Mouse (Mus musculus): ENCODE measurements around the gene Sdr39u1. TPM values are rescaled to one million over a fixed set of nuclear protein-coding genes. Genes with fewer than 3 reads are reported as not detected.
A peak's percentile ranks its signal among the peaks of the same experiment; 100 is the strongest.

Gene Sdr39u1
- polyA plus RNA-seq, 1 experiment from 2014 or later = 98.8 TPM

- no peak overlapping the region for H3K4me3 ChIP-seq
- H3K27me3 ChIP-seq = no peaks in the 10 kb centered on the region
- ATAC-seq (ENCODE audit: low FRiP score, low read depth) = no peak
- WGBS = 55% methylated on average over 6 of the region's 6 CpGs
- H3K4me2 ChIP-seq (replicated peaks) = no peak overlapping the region
- H3K4me1 ChIP-seq = peaks cover 42% of the 10 kb centered on the region
- peaks cover 11% of the 10 kb centered on the region for H3K36me3 ChIP-seq
- no peak overlapping the region for H3K9ac ChIP-seq
- H3K27ac ChIP-seq = no peak overlapping the region
- H3K9me3 ChIP-seq = no peaks in the 10 kb centered on the region
Observed at GRCm38 (mm10) chr14:55882171-55882641, 17.9 kb downstream of the Sdr39u1 start.

- Histone ChIP-seq H3K27me3 (no peaks in the 10 kb centered on the region), H3K4me3 (no peak overlapping the region), H3K9me3 (no peaks in the 10 kb centered on the region), H3K36me3 (no peaks in the 10 kb centered on the region), H3K9ac (no peak overlapping the region), H3K4me2 (replicated peaks) (no peak overlapping the region), H3K27ac (no peak overlapping the region), H3K4me1 (peaks cover 34% of the 10 kb centered on the region)
- 86% methylated on average over 8 of the region's 8 CpGs for WGBS
- no peak for ATAC-seq (ENCODE audit: low FRiP score, low read depth)
Observed at GRCm38 (mm10) chr14:55880982-55881381, 19.1 kb downstream of the Sdr39u1 start.

GRCm38 (mm10) chr14:55879623-55880022 lies 20.5 kb downstream of the Sdr39u1 start:
- Histone ChIP-seq H3K9me3 (no peaks in the 10 kb centered on the region), H3K4me1 (peaks cover 28% of the 10 kb centered on the region), H3K4me3 (no peak overlapping the region), H3K4me2 (replicated peaks) (no peak overlapping the region), H3K36me3 (no peaks in the 10 kb centered on the region), H3K27ac (no peak overlapping the region), H3K9ac (no peak overlapping the region), H3K27me3 (no peaks in the 10 kb centered on the region)
- ATAC-seq (ENCODE audit: low FRiP score, low read depth) = no peak
- 50% methylated on average over 1 of the region's 1 CpGs for WGBS

GRCm38 (mm10) chr14:55878316-55878940 lies 21.7 kb downstream of the Sdr39u1 start:
- ATAC-seq (ENCODE audit: low FRiP score, low read depth) = no peak
- H3K4me2 ChIP-seq (replicated peaks) = peak overlapping the region; percentile 52

GRCm38 (mm10) chr14:55877469-55878315 lies 22.4 kb downstream of the Sdr39u1 start:
- peak overlapping the region; percentile 52 for H3K4me2 ChIP-seq (replicated peaks)
- H3K4me3 ChIP-seq = peak overlapping the region; percentile 10; the same call in 1 of the 2 replicates
- no peaks in the 10 kb centered on the region for H3K27me3 ChIP-seq
- peaks cover 8% of the 10 kb centered on the region for H3K36me3 ChIP-seq
- 6% methylated on average over 14 of the region's 14 CpGs for WGBS
- no peak for ATAC-seq (ENCODE audit: low FRiP score, low read depth)
- no peaks in the 10 kb centered on the region for H3K9me3 ChIP-seq
- H3K27ac ChIP-seq = peak overlapping the region; percentile 75
- H3K4me1 ChIP-seq = peaks cover 36% of the 10 kb centered on the region
- H3K9ac ChIP-seq = peak overlapping the region; percentile 13; the same call in 1 of the 2 replicates

More at GRCm38 (mm10) chr14:55878316-55878940, 21.7 kb downstream of the Sdr39u1 start:
- Histone ChIP-seq H3K9me3 (no peaks in the 10 kb centered on the region), H3K9ac (no peak overlapping the region), H3K4me1 (peaks cover 30% of the 10 kb centered on the region), H3K27ac (peak overlapping the region; percentile 75), H3K36me3 (peaks cover 1% of the 10 kb centered on the region; the same call in 1 of the 2 replicates), H3K27me3 (no peaks in the 10 kb centered on the region), H3K4me3 (0 out of 2 replicates have a peak overlapping the region, but pooled peaks have one; percentile 10)
- WGBS = 7% methylated on average over 7 of the region's 7 CpGs

GRCm38 (mm10) chr14:55873714-55874683 lies 26.1 kb downstream of the Sdr39u1 start:
- 12% methylated on average over 30 of the region's 30 CpGs for WGBS
- H3K4me3 ChIP-seq = peak overlapping the region; percentile 5
- peak; percentile 39; the same call in 1 of the 2 replicates for ATAC-seq (ENCODE audit: low FRiP score, low read depth)
- no peaks in the 10 kb centered on the region for H3K9me3 ChIP-seq
- H3K36me3 ChIP-seq = peaks cover 45% of the 10 kb centered on the region
- peak overlapping the region; percentile 19; the same call in 1 of the 2 replicates for H3K9ac ChIP-seq
- peak overlapping the region; percentile 48 for H3K4me2 ChIP-seq (replicated peaks)
- H3K4me1 ChIP-seq = peaks cover 36% of the 10 kb centered on the region
- H3K27ac ChIP-seq = peak overlapping the region; percentile 11; the same call in 1 of the 2 replicates
- no peaks in the 10 kb centered on the region for H3K27me3 ChIP-seq

- peak overlapping the region; percentile 19; the same call in 1 of the 2 replicates for H3K9ac ChIP-seq
- no peaks in the 10 kb centered on the region for H3K27me3 ChIP-seq
- no peak for ATAC-seq (ENCODE audit: low FRiP score, low read depth)
- no peaks in the 10 kb centered on the region for H3K9me3 ChIP-seq
- peak overlapping the region; percentile 48 for H3K4me2 ChIP-seq (replicated peaks)
- H3K27ac ChIP-seq = peak overlapping the region; percentile 11; the same call in 1 of the 2 replicates
- no peak overlapping the region for H3K4me3 ChIP-seq
- H3K4me1 ChIP-seq = peaks cover 31% of the 10 kb centered on the region
- 78% methylated on average over 8 of the region's 8 CpGs for WGBS
- H3K36me3 ChIP-seq = peaks cover 53% of the 10 kb centered on the region
Observed at GRCm38 (mm10) chr14:55873242-55873713, 26.8 kb downstream of the Sdr39u1 start.

- 88% methylated on average over 17 of the region's 17 CpGs for WGBS
- Histone ChIP-seq H3K9ac (no peak overlapping the region), H3K27me3 (no peaks in the 10 kb centered on the region), H3K9me3 (no peaks in the 10 kb centered on the region), H3K4me1 (peaks cover 24% of the 10 kb centered on the region), H3K4me2 (replicated peaks) (no peak overlapping the region), H3K4me3 (no peak overlapping the region), H3K27ac (no peak overlapping the region), H3K36me3 (peaks cover 60% of the 10 kb centered on the region)
- ATAC-seq (ENCODE audit: low FRiP score, low read depth) = no peak
Observed at GRCm38 (mm10) chr14:55872551-55872950, 27.5 kb downstream of the Sdr39u1 start.

GRCm38 (mm10) chr14:55872039-55872438 lies 28.1 kb downstream of the Sdr39u1 start:
- ATAC-seq (ENCODE audit: low FRiP score, low read depth) = no peak
- 94% methylated on average over 12 of the region's 12 CpGs for WGBS
- peaks cover 19% of the 10 kb centered on the region for H3K4me1 ChIP-seq
- peaks cover 63% of the 10 kb centered on the region for H3K36me3 ChIP-seq
- no peak overlapping the region for H3K4me2 ChIP-seq (replicated peaks)
- no peaks in the 10 kb centered on the region for H3K27me3 ChIP-seq
- H3K27ac ChIP-seq = no peak overlapping the region
- no peak overlapping the region for H3K9ac ChIP-seq
- H3K4me3 ChIP-seq = no peak overlapping the region
- H3K9me3 ChIP-seq = no peaks in the 10 kb centered on the region

- H3K4me2 ChIP-seq (replicated peaks) = no peak overlapping the region
- H3K36me3 ChIP-seq = peaks cover 88% of the 10 kb centered on the region
- H3K4me3 ChIP-seq = no peak overlapping the region
- H3K9me3 ChIP-seq = no peaks in the 10 kb centered on the region
- H3K27ac ChIP-seq = no peak overlapping the region
- ATAC-seq (ENCODE audit: low FRiP score, low read depth) = no peak
- peaks cover 17% of the 10 kb centered on the region for H3K4me1 ChIP-seq
- no peaks in the 10 kb centered on the region for H3K27me3 ChIP-seq
- WGBS = 93% methylated on average over 6 of the region's 6 CpGs
- H3K9ac ChIP-seq = no peak overlapping the region
Observed at GRCm38 (mm10) chr14:55869538-55869937, 30.6 kb downstream of the Sdr39u1 start.

Measured in limb, embryonic 13.5 days (tissue).